Mouse (Mus musculus): ENCODE measurements around the gene Gm20721.

DNA sequence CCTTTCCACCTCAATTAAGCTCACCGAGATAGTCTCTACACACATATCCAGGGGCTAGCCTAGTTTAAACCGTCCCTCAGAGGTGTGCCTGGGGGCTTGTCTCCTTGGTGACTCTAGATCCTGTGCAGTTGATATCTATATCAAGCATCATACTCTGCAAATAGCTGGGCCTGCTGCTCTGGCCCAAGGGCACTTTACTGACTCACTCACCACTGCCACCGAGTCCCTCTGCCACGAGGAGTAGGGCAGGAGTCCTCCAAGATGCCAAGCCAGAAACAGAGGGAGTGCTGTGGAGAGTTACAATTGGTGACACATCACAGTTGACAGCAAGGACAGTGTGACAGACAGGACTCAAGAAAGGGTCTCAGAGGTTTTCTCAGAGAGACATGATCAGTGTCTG lies 13.1 kb upstream of the Gm20721 start:
- TF ChIP-seq POLR2A (IDR thresholded peaks at IDR 0.05; ENCODE audit: insufficient read length, low read depth) (no peak), TCF12 (IDR thresholded peaks at IDR 0.05; ENCODE audit: insufficient read depth, poor library complexity, severe bottlenecking) (no peak), USF1 (IDR thresholded peaks at IDR 0.05; ENCODE audit: low read depth) (no peak), MAX (IDR thresholded peaks at IDR 0.05; ENCODE audit: low read depth) (no peak), E2F4 (IDR thresholded peaks at IDR 0.05; ENCODE audit: insufficient read depth) (no peak)
